Mouse (Mus musculus): ENCODE data around the gene Ovca2. TPM values are rescaled to one million over a fixed set of nuclear protein-coding genes. Genes with fewer than 3 reads are reported as not detected.

Ovca2 gene
- polyA plus RNA-seq, 1 experiment from 2014 or later, result 19.7 TPM

GRCm38 (mm10) chr11:75168590-75169361 is 9.9 kb downstream of the Ovca2 start:
- Histone ChIP-seq H3K9me3 (ENCODE audit: control insufficient read depth, low read length) (no peaks in the 10 kb centered on the region), H3K27me3 (ENCODE audit: control insufficient read depth, insufficient read depth, low read length) (peaks cover 67% of the 10 kb centered on the region), H3K36me3 (ENCODE audit: control insufficient read depth, insufficient read depth, low read length) (peaks cover 24% of the 10 kb centered on the region), H3K9ac (ENCODE audit: low read length) (peak overlapping the region; percentile 81), H3K4me1 (ENCODE audit: control insufficient read depth in 2 of 2, insufficient read depth in 2 of 2, low read length in 2 of 2) (peaks cover 10 to 68% of the 10 kb centered on the region in 2 experiments; a peak in 3 of 4 replicates), H3K4me2 (ENCODE audit: low read length) (peak overlapping the region; percentile 98), H3K4me3 (ENCODE audit: control insufficient read depth in 1 of 2, insufficient read depth in 1 of 2, low read depth in 1 of 2, low read length in 2 of 2) (peak overlapping the region; percentile 58 to 65), H3K27ac (replicated peaks in 1 of 2; ENCODE audit: control insufficient read depth in 1 of 2, insufficient read depth in 1 of 2, low read depth in 2 of 2, low read length in 2 of 2) (peak overlapping the region; percentile 34 to 82; a peak in 3 of 4 replicates)
- peak; percentile 15; the same call in 1 of the 2 replicates for ATAC-seq (ENCODE audit: insufficient number of reproducible peaks, insufficient read depth, low FRiP score, low read depth)
- under 1% methylated on average over 74 of the region's 83 CpGs for WGBS

- Histone ChIP-seq H3K9ac (ENCODE audit: low read length) (peak overlapping the region; percentile 81), H3K4me1 (ENCODE audit: control insufficient read depth in 2 of 2, insufficient read depth in 2 of 2, low read length in 2 of 2) (peaks cover 8 to 64% of the 10 kb centered on the region in 2 experiments; a peak in 3 of 4 replicates), H3K27ac (replicated peaks in 1 of 2; ENCODE audit: control insufficient read depth in 1 of 2, insufficient read depth in 1 of 2, low read depth in 2 of 2, low read length in 2 of 2) (peak overlapping the region; percentile 2 to 82), H3K36me3 (ENCODE audit: control insufficient read depth, insufficient read depth, low read length) (peaks cover 33% of the 10 kb centered on the region), H3K27me3 (ENCODE audit: control insufficient read depth, insufficient read depth, low read length) (peaks cover 61% of the 10 kb centered on the region), H3K9me3 (ENCODE audit: control insufficient read depth, low read length) (no peaks in the 10 kb centered on the region), H3K4me3 (ENCODE audit: control insufficient read depth in 1 of 2, insufficient read depth in 1 of 2, low read depth in 1 of 2, low read length in 2 of 2) (peak overlapping the region; percentile 58 to 65), H3K4me2 (ENCODE audit: low read length) (peak overlapping the region; percentile 98)
- WGBS, result 7% methylated on average over 55 of the region's 63 CpGs
- no peak for ATAC-seq (ENCODE audit: insufficient number of reproducible peaks, insufficient read depth, low FRiP score, low read depth)
These were observed 10.7 kb downstream of the Ovca2 start for GRCm38 (mm10) chr11:75167643-75168589.

- Histone ChIP-seq H3K36me3 (ENCODE audit: control insufficient read depth, insufficient read depth, low read length) (peaks cover 41% of the 10 kb centered on the region), H3K4me2 (ENCODE audit: low read length) (peak overlapping the region; percentile 98), H3K4me3 (ENCODE audit: control insufficient read depth in 1 of 2, insufficient read depth in 1 of 2, low read depth in 1 of 2, low read length in 2 of 2) (peak overlapping the region; percentile 58 to 65), H3K4me1 (ENCODE audit: control insufficient read depth in 2 of 2, insufficient read depth in 2 of 2, low read length in 2 of 2) (peaks cover 6 to 56% of the 10 kb centered on the region in 2 experiments; a peak in 3 of 4 replicates), H3K27ac (replicated peaks in 1 of 2; ENCODE audit: control insufficient read depth in 1 of 2, insufficient read depth in 1 of 2, low read depth in 2 of 2, low read length in 2 of 2) (peak overlapping the region; percentile 2 to 82; a peak in 3 of 4 replicates), H3K9ac (ENCODE audit: low read length) (peak overlapping the region; percentile 81), H3K9me3 (ENCODE audit: control insufficient read depth, low read length) (no peaks in the 10 kb centered on the region), H3K27me3 (ENCODE audit: control insufficient read depth, insufficient read depth, low read length) (peaks cover 52% of the 10 kb centered on the region)
- WGBS, result 3% methylated on average over 68 of the region's 68 CpGs
- ATAC-seq (ENCODE audit: insufficient number of reproducible peaks, insufficient read depth, low FRiP score, low read depth), result no peak
These were observed 11.6 kb downstream of the Ovca2 start for GRCm38 (mm10) chr11:75166861-75167642.

- Histone ChIP-seq H3K27me3 (ENCODE audit: control insufficient read depth, insufficient read depth, low read length) (peaks cover 45% of the 10 kb centered on the region), H3K4me2 (ENCODE audit: low read length) (peak overlapping the region; percentile 98), H3K4me3 (ENCODE audit: control insufficient read depth in 1 of 2, insufficient read depth in 1 of 2, low read depth in 1 of 2, low read length in 2 of 2) (peak overlapping the region; percentile 58 to 65), H3K9me3 (ENCODE audit: control insufficient read depth, low read length) (no peaks in the 10 kb centered on the region), H3K4me1 (ENCODE audit: control insufficient read depth in 2 of 2, insufficient read depth in 2 of 2, low read length in 2 of 2) (peaks cover 8 to 56% of the 10 kb centered on the region in 2 experiments; a peak in 3 of 4 replicates), H3K27ac (replicated peaks in 1 of 2; ENCODE audit: control insufficient read depth in 1 of 2, insufficient read depth in 1 of 2, low read depth in 2 of 2, low read length in 2 of 2) (peak overlapping the region in 1 of 2 experiments; percentile 82; a peak in 2 of 4 replicates), H3K9ac (ENCODE audit: low read length) (peak overlapping the region; percentile 81), H3K36me3 (ENCODE audit: control insufficient read depth, insufficient read depth, low read length) (peaks cover 48% of the 10 kb centered on the region)
- no peak for ATAC-seq (ENCODE audit: insufficient number of reproducible peaks, insufficient read depth, low FRiP score, low read depth)
- 8% methylated on average over 53 of the region's 55 CpGs for WGBS
These were observed 12.3 kb downstream of the Ovca2 start for GRCm38 (mm10) chr11:75166193-75166842.

GRCm38 (mm10) chr11:75165441-75166192 is 13.0 kb downstream of the Ovca2 start:
- H3K4me2 ChIP-seq (ENCODE audit: low read length), result peak overlapping the region; percentile 98
- H3K9ac ChIP-seq (ENCODE audit: low read length), result peak overlapping the region; percentile 81
- peak overlapping the region; percentile 58 to 65 for H3K4me3 ChIP-seq (ENCODE audit: control insufficient read depth in 1 of 2, insufficient read depth in 1 of 2, low read depth in 1 of 2, low read length in 2 of 2)
- no peak; the same call in 1 of the 2 replicates for ATAC-seq (ENCODE audit: insufficient number of reproducible peaks, insufficient read depth, low FRiP score, low read depth)
- 9% methylated on average over 54 of the region's 54 CpGs for WGBS
- peaks cover 55% of the 10 kb centered on the region for H3K36me3 ChIP-seq (ENCODE audit: control insufficient read depth, insufficient read depth, low read length)
- H3K4me1 ChIP-seq (ENCODE audit: control insufficient read depth in 2 of 2, insufficient read depth in 2 of 2, low read length in 2 of 2), result peaks cover 9 to 59% of the 10 kb centered on the region in 2 experiments; a peak in 3 of 4 replicates
- H3K9me3 ChIP-seq (ENCODE audit: control insufficient read depth, low read length), result no peaks in the 10 kb centered on the region
- H3K27me3 ChIP-seq (ENCODE audit: control insufficient read depth, insufficient read depth, low read length), result peaks cover 38% of the 10 kb centered on the region
- H3K27ac ChIP-seq (replicated peaks in 1 of 2; ENCODE audit: control insufficient read depth in 1 of 2, insufficient read depth in 1 of 2, low read depth in 2 of 2, low read length in 2 of 2), result peak overlapping the region in 1 of 2 experiments; percentile 52; a peak in 2 of 4 replicates

- Histone ChIP-seq H3K4me1 (ENCODE audit: control insufficient read depth in 2 of 2, insufficient read depth in 2 of 2, low read length in 2 of 2) (peaks cover 9 to 54% of the 10 kb centered on the region in 2 experiments; a peak in 3 of 4 replicates), H3K4me2 (ENCODE audit: low read length) (peak overlapping the region; percentile 98), H3K4me3 (ENCODE audit: control insufficient read depth in 1 of 2, insufficient read depth in 1 of 2, low read depth in 1 of 2, low read length in 2 of 2) (peak overlapping the region; percentile 58 to 65), H3K27me3 (ENCODE audit: control insufficient read depth, insufficient read depth, low read length) (peaks cover 30% of the 10 kb centered on the region), H3K9me3 (ENCODE audit: control insufficient read depth, low read length) (no peaks in the 10 kb centered on the region), H3K36me3 (ENCODE audit: control insufficient read depth, insufficient read depth, low read length) (peaks cover 63% of the 10 kb centered on the region), H3K27ac (replicated peaks in 1 of 2; ENCODE audit: control insufficient read depth in 1 of 2, insufficient read depth in 1 of 2, low read depth in 2 of 2, low read length in 2 of 2) (no peak overlapping the region), H3K9ac (ENCODE audit: low read length) (peak overlapping the region; percentile 81)
- no peak for ATAC-seq (ENCODE audit: insufficient number of reproducible peaks, insufficient read depth, low FRiP score, low read depth)
- 16% methylated on average over 14 of the region's 15 CpGs for WGBS
These were observed 13.9 kb downstream of the Ovca2 start for GRCm38 (mm10) chr11:75164750-75165149.
